Mouse (Mus musculus): ENCODE measurements around the gene Anxa4. TPM values are rescaled to one million over a fixed set of nuclear protein-coding genes. Genes with fewer than 3 reads are reported as not detected.

The Anxa4 gene
- polyA plus RNA-seq (2015; fragmentation: Nextera tagmentation; extraction: Ambion mirVana), result 6.1 and 6.7 TPM in 2 replicates

- H3K27ac ChIP-seq (ENCODE audit: low read length), result no peak within 1 kb of the TSS
- 0 out of 2 replicates have a peak, but pooled peaks have one; percentile 57 for ATAC-seq
- H3K36me3 ChIP-seq (ENCODE audit: control insufficient read depth, insufficient read depth), result no peaks in the 10 kb centered on the region
- H3K9ac ChIP-seq (replicated peaks; ENCODE audit: low read depth, low read length), result peak within 1 kb of the TSS; percentile 51
- peak within 1 kb of the TSS; percentile 50 for H3K4me3 ChIP-seq (replicated peaks; ENCODE audit: low read length)
- peaks cover 12% of the 10 kb centered on the region for H3K4me1 ChIP-seq (replicated peaks; ENCODE audit: control insufficient read depth, insufficient read depth, low read length)
- no peaks in the 10 kb centered on the region for H3K9me3 ChIP-seq (ENCODE audit: control insufficient read depth, low read length)
- WGBS, result under 1% methylated on average over 41 of the region's 41 CpGs
- peaks cover 14% of the 10 kb centered on the region; the same call in 1 of the 2 replicates for H3K27me3 ChIP-seq (replicated peaks; ENCODE audit: control insufficient read depth, insufficient read depth, low read length)
- peak within 1 kb of the TSS; percentile 86 for H3K4me2 ChIP-seq (ENCODE audit: low read length)
Observed at GRCm38 (mm10) chr6:86793021-86793815, at the start of gene Anxa4. Gene Anxa4 (minus strand): TSS chr6:86793584.

GRCm38 (mm10) chr6:86841949-86842348 is 48.6 kb upstream of the Anxa4 start:
- WGBS, result 68% methylated on average over 3 of the region's 3 CpGs

GRCm38 (mm10) chr6:86839089-86839488 is 45.7 kb upstream of the Anxa4 start:
- Histone ChIP-seq H3K9ac (replicated peaks; ENCODE audit: low read depth, low read length) (no peak overlapping the region), H3K4me3 (replicated peaks; ENCODE audit: low read length) (no peak overlapping the region), H3K9me3 (ENCODE audit: control insufficient read depth, low read length) (no peaks in the 10 kb centered on the region), H3K4me1 (replicated peaks; ENCODE audit: control insufficient read depth, insufficient read depth, low read length) (no peaks in the 10 kb centered on the region), H3K27me3 (replicated peaks; ENCODE audit: control insufficient read depth, insufficient read depth, low read length) (no peaks in the 10 kb centered on the region), H3K4me2 (ENCODE audit: low read length) (no peak overlapping the region), H3K36me3 (ENCODE audit: control insufficient read depth, insufficient read depth) (no peaks in the 10 kb centered on the region), H3K27ac (ENCODE audit: low read length) (no peak overlapping the region)
- 85% methylated on average over 2 of the region's 2 CpGs for WGBS
- ATAC-seq, result no peak

More at GRCm38 (mm10) chr6:86841949-86842348, 48.6 kb upstream of the Anxa4 start:
- H3K4me3 ChIP-seq (replicated peaks; ENCODE audit: low read length), result no peak overlapping the region
- H3K36me3 ChIP-seq (ENCODE audit: control insufficient read depth, insufficient read depth), result no peaks in the 10 kb centered on the region
- no peak overlapping the region for H3K27ac ChIP-seq (ENCODE audit: low read length)
- H3K27me3 ChIP-seq (replicated peaks; ENCODE audit: control insufficient read depth, insufficient read depth, low read length), result no peaks in the 10 kb centered on the region
- no peak for ATAC-seq
- H3K9ac ChIP-seq (replicated peaks; ENCODE audit: low read depth, low read length), result no peak overlapping the region
- no peaks in the 10 kb centered on the region for H3K4me1 ChIP-seq (replicated peaks; ENCODE audit: control insufficient read depth, insufficient read depth, low read length)
- H3K9me3 ChIP-seq (ENCODE audit: control insufficient read depth, low read length), result no peaks in the 10 kb centered on the region
- no peak overlapping the region for H3K4me2 ChIP-seq (ENCODE audit: low read length)

- ATAC-seq, result no peak
- H3K36me3 ChIP-seq (ENCODE audit: control insufficient read depth, insufficient read depth), result no peaks in the 10 kb centered on the region
- H3K27me3 ChIP-seq (replicated peaks; ENCODE audit: control insufficient read depth, insufficient read depth, low read length), result no peaks in the 10 kb centered on the region
- no peak overlapping the region for H3K27ac ChIP-seq (ENCODE audit: low read length)
- H3K9ac ChIP-seq (replicated peaks; ENCODE audit: low read depth, low read length), result no peak overlapping the region
- no peaks in the 10 kb centered on the region for H3K4me1 ChIP-seq (replicated peaks; ENCODE audit: control insufficient read depth, insufficient read depth, low read length)
- H3K9me3 ChIP-seq (ENCODE audit: control insufficient read depth, low read length), result no peaks in the 10 kb centered on the region
- WGBS, result 75% methylated on average over 13 of the region's 13 CpGs
- no peak overlapping the region for H3K4me2 ChIP-seq (ENCODE audit: low read length)
- H3K4me3 ChIP-seq (replicated peaks; ENCODE audit: low read length), result no peak overlapping the region
Observed at GRCm38 (mm10) chr6:86832802-86833502, 39.6 kb upstream of the Anxa4 start.

- H3K9me3 ChIP-seq (ENCODE audit: control insufficient read depth, low read length), result no peaks in the 10 kb centered on the region
- no peaks in the 10 kb centered on the region for H3K36me3 ChIP-seq (ENCODE audit: control insufficient read depth, insufficient read depth)
- no peak overlapping the region for H3K4me3 ChIP-seq (replicated peaks; ENCODE audit: low read length)
- no peaks in the 10 kb centered on the region for H3K27me3 ChIP-seq (replicated peaks; ENCODE audit: control insufficient read depth, insufficient read depth, low read length)
- no peak overlapping the region for H3K4me2 ChIP-seq (ENCODE audit: low read length)
- H3K9ac ChIP-seq (replicated peaks; ENCODE audit: low read depth, low read length), result no peak overlapping the region
- no peak for ATAC-seq
- H3K27ac ChIP-seq (ENCODE audit: low read length), result no peak overlapping the region
- WGBS, result 70% methylated on average over 10 of the region's 10 CpGs
- H3K4me1 ChIP-seq (replicated peaks; ENCODE audit: control insufficient read depth, insufficient read depth, low read length), result no peaks in the 10 kb centered on the region
Observed at GRCm38 (mm10) chr6:86830738-86831500, 37.5 kb upstream of the Anxa4 start.

GRCm38 (mm10) chr6:86829768-86830167 is 36.4 kb upstream of the Anxa4 start:
- no peaks in the 10 kb centered on the region for H3K4me1 ChIP-seq (replicated peaks; ENCODE audit: control insufficient read depth, insufficient read depth, low read length)
- H3K9me3 ChIP-seq (ENCODE audit: control insufficient read depth, low read length), result no peaks in the 10 kb centered on the region
- ATAC-seq, result no peak
- no peaks in the 10 kb centered on the region for H3K27me3 ChIP-seq (replicated peaks; ENCODE audit: control insufficient read depth, insufficient read depth, low read length)
- H3K4me2 ChIP-seq (ENCODE audit: low read length), result no peak overlapping the region
- H3K27ac ChIP-seq (ENCODE audit: low read length), result no peak overlapping the region
- WGBS, result 86% methylated on average over 6 of the region's 6 CpGs
- H3K36me3 ChIP-seq (ENCODE audit: control insufficient read depth, insufficient read depth), result no peaks in the 10 kb centered on the region
- H3K9ac ChIP-seq (replicated peaks; ENCODE audit: low read depth, low read length), result no peak overlapping the region
- H3K4me3 ChIP-seq (replicated peaks; ENCODE audit: low read length), result no peak overlapping the region

GRCm38 (mm10) chr6:86827432-86827831 is 34.0 kb upstream of the Anxa4 start:
- Histone ChIP-seq H3K4me3 (replicated peaks; ENCODE audit: low read length) (no peak overlapping the region), H3K9me3 (ENCODE audit: control insufficient read depth, low read length) (no peaks in the 10 kb centered on the region), H3K27me3 (replicated peaks; ENCODE audit: control insufficient read depth, insufficient read depth, low read length) (no peaks in the 10 kb centered on the region), H3K9ac (replicated peaks; ENCODE audit: low read depth, low read length) (no peak overlapping the region), H3K4me1 (replicated peaks; ENCODE audit: control insufficient read depth, insufficient read depth, low read length) (no peaks in the 10 kb centered on the region; the same call in 1 of the 2 replicates), H3K36me3 (ENCODE audit: control insufficient read depth, insufficient read depth) (no peaks in the 10 kb centered on the region), H3K4me2 (ENCODE audit: low read length) (no peak overlapping the region), H3K27ac (ENCODE audit: low read length) (no peak overlapping the region)
- WGBS, result 90% methylated on average over 2 of the region's 2 CpGs
- no peak for ATAC-seq

- ATAC-seq, result no peak
- Histone ChIP-seq H3K4me3 (replicated peaks; ENCODE audit: low read length) (no peak overlapping the region), H3K27me3 (replicated peaks; ENCODE audit: control insufficient read depth, insufficient read depth, low read length) (no peaks in the 10 kb centered on the region), H3K4me1 (replicated peaks; ENCODE audit: control insufficient read depth, insufficient read depth, low read length) (no peaks in the 10 kb centered on the region; the same call in 1 of the 2 replicates), H3K4me2 (ENCODE audit: low read length) (no peak overlapping the region), H3K36me3 (ENCODE audit: control insufficient read depth, insufficient read depth) (no peaks in the 10 kb centered on the region), H3K27ac (ENCODE audit: low read length) (no peak overlapping the region), H3K9me3 (ENCODE audit: control insufficient read depth, low read length) (no peaks in the 10 kb centered on the region), H3K9ac (replicated peaks; ENCODE audit: low read depth, low read length) (no peak overlapping the region)
- 94% methylated on average over 7 of the region's 7 CpGs for WGBS
Observed at GRCm38 (mm10) chr6:86824401-86824800, 31.0 kb upstream of the Anxa4 start.

GRCm38 (mm10) chr6:86823824-86824223 is 30.4 kb upstream of the Anxa4 start:
- Histone ChIP-seq H3K36me3 (ENCODE audit: control insufficient read depth, insufficient read depth) (no peaks in the 10 kb centered on the region), H3K27me3 (replicated peaks; ENCODE audit: control insufficient read depth, insufficient read depth, low read length) (no peaks in the 10 kb centered on the region), H3K9ac (replicated peaks; ENCODE audit: low read depth, low read length) (no peak overlapping the region), H3K4me1 (replicated peaks; ENCODE audit: control insufficient read depth, insufficient read depth, low read length) (no peaks in the 10 kb centered on the region; the same call in 1 of the 2 replicates), H3K9me3 (ENCODE audit: control insufficient read depth, low read length) (no peaks in the 10 kb centered on the region), H3K4me2 (ENCODE audit: low read length) (no peak overlapping the region), H3K27ac (ENCODE audit: low read length) (no peak overlapping the region), H3K4me3 (replicated peaks; ENCODE audit: low read length) (no peak overlapping the region)
- 34% methylated on average over 10 of the region's 10 CpGs for WGBS
- ATAC-seq, result no peak

Measured in forebrain, embryonic 16.5 days (tissue).